Mouse (Mus musculus): ENCODE measurements around the gene Prdm11. TPM values are rescaled to one million over a fixed set of nuclear protein-coding genes. Genes with fewer than 3 reads are reported as not detected.

Prdm11 gene
- total RNA-seq (2023) = 1 to 10 TPM; 3.1 to 3.8 TPM

DNA sequence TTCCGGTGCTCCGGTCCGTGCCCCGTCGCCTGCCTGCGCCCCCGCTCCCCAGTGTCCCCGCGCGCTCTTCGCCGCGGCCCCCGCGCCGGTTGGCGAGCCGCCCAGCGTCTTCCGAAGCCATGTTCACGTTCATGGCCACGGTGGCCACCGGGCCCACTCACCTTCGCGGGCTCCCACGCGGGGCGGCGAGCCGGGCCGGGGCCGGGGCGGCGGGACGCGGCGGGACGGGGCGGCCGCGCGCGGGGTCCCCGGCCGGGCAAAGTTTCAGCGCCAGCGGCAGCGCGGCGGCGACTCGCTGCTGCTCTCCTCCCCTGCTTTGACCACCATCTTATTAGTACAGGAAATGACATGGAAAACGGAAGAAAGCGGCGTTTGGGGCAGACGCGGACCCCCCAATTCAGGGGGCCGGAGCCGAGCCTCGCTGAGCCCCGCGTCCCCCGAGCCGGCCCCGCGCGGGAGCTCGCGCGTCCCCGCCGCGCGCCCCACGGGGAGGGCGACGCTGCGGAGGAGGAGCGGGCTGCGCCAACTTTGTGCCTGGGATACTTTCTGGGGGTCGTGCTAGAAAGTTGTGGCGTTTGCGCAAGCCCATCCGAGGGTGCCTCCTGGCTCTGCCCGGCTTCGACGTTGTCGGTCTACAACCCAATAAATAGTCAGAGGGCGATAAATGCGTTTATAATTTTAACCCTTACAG is at the start of gene Prdm11:
Gene Prdm11 (minus strand): TSS at position 350 of the 691 bp plus-strand sequence.

Other genes starting within 250 kb of the Prdm11 start
- gene Syt13, start 131.1 kb downstream of the Prdm11 start, total RNA-seq (2023) = not detected
- 1 to 10 TPM; 5.8 to 7.6 TPM for gene Trp53i11, start 141.4 kb upstream of the Prdm11 start, total RNA-seq (2023)

All from neutrophil, adult 59 days (primary cell).